Mouse (Mus musculus) lung, postnatal 0 days (tissue): ENCODE data around the gene Olfr1122.
"Not testable (repeated sequence)": the region's sequence is repeated elsewhere in the genome, so short reads cannot be mapped to it uniquely, and the experiment has no call there.

Experiments used
- CTCF ChIP-seq: IDR thresholded peaks from 2 replicates; pipeline ENCODE4 v1.5.1; 2016; ENCODE audit warnings: antibody characterized with exemption, mild to moderate bottlenecking
- EP300 ChIP-seq: IDR thresholded peaks from 2 replicates; pipeline ENCODE4 v1.6.1; 2016; ENCODE audit warnings: antibody characterized with exemption, mild to moderate bottlenecking, control low read depth

GRCm38 (mm10) chr2:87360121-87360520 lies 25.5 kb upstream of the Olfr1122 start:
- TF ChIP-seq EP300, CTCF: not testable (repeated sequence)
